Mouse (Mus musculus) left cerebral cortex, adult 2 months (tissue): ENCODE data around the gene Bcl11a. TPM values are rescaled to one million over a fixed set of nuclear protein-coding genes. Genes with fewer than 3 reads are reported as not detected.

Experiments used
- DNase-seq, 2 experiments: peaks; one replicate each; pipeline ENCODE4 v3.0.0; 2021 to 2022; ENCODE audit warnings: low spot score in 2 of 2, mixed read lengths in 1 of 2; ENCODE audit errors: extremely low spot score in 1 of 2
- H3K27ac ChIP-seq: fragments of 200-600 bp; 2 replicates; pipeline ENCODE4 v1.8.1; 2022
- H3K4me3 ChIP-seq: fragments of 200-600 bp; 2 replicates; pipeline ENCODE4 v1.8.1; 2022
- CTCF ChIP-seq: fragments of 200-600 bp; IDR thresholded peaks from 2 replicates; pipeline ENCODE4 v1.8.1; 2022; ENCODE audit warnings: antibody characterized with exemption, mild to moderate bottlenecking, moderate library complexity
- intact Hi-C: fragments of 180-260 bp; cut with DNase I; formaldehyde crosslinking; loops from one replicate; pipeline ENCODE4 v1.15.1; 2025
- total RNA-seq, 2 experiments: library from RNA; stranded (reverse); gene quantifications; 2 replicates each; pipeline ENCODE4 v1.2.3; 2021

The Bcl11a gene
- total RNA-seq, 2 experiments from 2014 or later = 101 to 103 TPM

DNA sequence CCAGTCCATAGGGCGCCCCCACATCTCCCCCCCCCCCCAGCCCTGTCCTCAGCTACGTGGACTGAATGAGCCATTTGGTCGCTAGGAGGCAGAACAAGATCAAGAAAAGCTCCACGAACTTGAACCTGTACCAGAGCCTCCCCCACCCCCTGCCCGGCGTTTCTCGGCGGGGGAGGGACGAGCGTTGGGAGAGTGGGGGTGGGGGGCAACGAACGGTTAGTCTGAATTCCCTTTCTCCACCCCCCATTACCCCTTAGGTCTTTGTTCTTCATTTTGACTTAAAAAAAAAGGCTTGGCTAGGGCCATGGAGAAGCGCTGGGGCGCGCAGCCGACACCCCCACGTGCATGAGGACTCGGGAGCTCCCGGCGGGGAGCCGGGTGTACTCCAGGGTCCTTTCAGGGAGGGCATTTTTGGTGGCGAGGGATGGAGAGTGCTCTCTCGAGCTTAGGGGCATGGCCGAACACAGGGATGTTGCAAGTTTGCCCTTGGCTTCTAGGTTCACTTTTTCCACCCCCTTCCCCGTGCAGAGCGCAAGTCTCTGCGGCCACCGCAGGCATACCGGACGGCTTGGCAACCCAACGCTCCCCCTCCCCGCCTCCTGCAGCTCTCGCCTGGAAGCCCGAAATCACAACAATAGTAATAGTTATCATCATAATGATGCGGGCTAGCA lies 3.3 kb downstream of the Bcl11a start:
- intact Hi-C loops = loop anchor here (2.0 to 10.0 kb wide), 6 partner anchors 61 to 1220 kb away; no protein-coding TSS in a partner anchor
- peak; percentile 47 for TF ChIP-seq CTCF
- peak overlapping the region; percentile 97 for H3K27ac ChIP-seq
- H3K4me3 ChIP-seq = peak overlapping the region; percentile 75
- peak in 1 of 2 experiments; percentile 63 for DNase-seq

GRCm38 (mm10) chr11:24081687-24082384 lies 4.0 kb downstream of the Bcl11a start:
- intact Hi-C loops = loop anchor here (2.0 to 10.0 kb wide), 6 partner anchors 60 to 1219 kb away; no protein-coding TSS in a partner anchor
- Histone ChIP-seq H3K4me3 (peak overlapping the region; percentile 75), H3K27ac (peak overlapping the region; percentile 97)
- TF ChIP-seq CTCF = no peak
- no peak for DNase-seq

- Histone ChIP-seq H3K27ac (peak overlapping the region; percentile 97), H3K4me3 (peak overlapping the region; percentile 75)
- no peak for TF ChIP-seq CTCF
- intact Hi-C loops = loop anchor here (5.0 to 10.0 kb wide), 5 partner anchors 60 to 675 kb away; no protein-coding TSS in a partner anchor
- DNase-seq = no peak
Measured at GRCm38 (mm10) chr11:24082385-24083075, 4.7 kb downstream of the Bcl11a start.

- intact Hi-C loops = loop anchor here (5.0 to 10.0 kb wide), 5 partner anchors 59 to 674 kb away; no protein-coding TSS in a partner anchor
- peak overlapping the region; percentile 75 for H3K4me3 ChIP-seq
- H3K27ac ChIP-seq = peak overlapping the region; percentile 97
- DNase-seq = no peak
- TF ChIP-seq CTCF = no peak
Measured at GRCm38 (mm10) chr11:24083076-24083405, 5.2 kb downstream of the Bcl11a start.

GRCm38 (mm10) chr11:24083423-24083822 lies 5.6 kb downstream of the Bcl11a start:
- DNase-seq = no peak
- intact Hi-C loops = loop anchor here (5.0 to 10.0 kb wide), 5 partner anchors 59 to 674 kb away; no protein-coding TSS in a partner anchor
- TF ChIP-seq CTCF = no peak
- Histone ChIP-seq H3K4me3 (peak overlapping the region; percentile 75), H3K27ac (peak overlapping the region; percentile 97)

DNA sequence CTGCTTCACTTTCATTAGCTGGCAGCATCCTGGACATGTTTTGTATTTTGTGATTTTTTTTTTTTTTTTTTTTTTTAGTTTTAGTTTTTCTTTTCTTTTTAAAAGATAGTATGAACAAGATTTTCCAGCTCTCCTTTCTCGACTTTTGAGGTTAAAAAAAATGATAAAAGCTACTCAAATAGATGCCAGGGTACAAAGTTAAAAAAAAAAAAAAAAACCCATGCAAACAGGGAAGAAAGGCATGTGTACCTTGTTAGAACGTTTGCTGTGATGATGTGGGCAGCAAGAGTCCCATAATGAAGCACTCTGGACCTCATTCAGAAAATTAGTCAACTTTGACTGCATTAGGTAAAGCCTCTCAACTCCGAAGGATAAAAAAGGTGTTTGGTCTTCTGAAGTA lies 6.2 kb downstream of the Bcl11a start:
- no peak for TF ChIP-seq CTCF
- no peak for DNase-seq
- Histone ChIP-seq H3K4me3 (peak overlapping the region; percentile 75), H3K27ac (peak overlapping the region; percentile 97)
- intact Hi-C loops = loop anchor here (5.0 to 10.0 kb wide), 5 partner anchors 58 to 673 kb away; no protein-coding TSS in a partner anchor

DNA sequence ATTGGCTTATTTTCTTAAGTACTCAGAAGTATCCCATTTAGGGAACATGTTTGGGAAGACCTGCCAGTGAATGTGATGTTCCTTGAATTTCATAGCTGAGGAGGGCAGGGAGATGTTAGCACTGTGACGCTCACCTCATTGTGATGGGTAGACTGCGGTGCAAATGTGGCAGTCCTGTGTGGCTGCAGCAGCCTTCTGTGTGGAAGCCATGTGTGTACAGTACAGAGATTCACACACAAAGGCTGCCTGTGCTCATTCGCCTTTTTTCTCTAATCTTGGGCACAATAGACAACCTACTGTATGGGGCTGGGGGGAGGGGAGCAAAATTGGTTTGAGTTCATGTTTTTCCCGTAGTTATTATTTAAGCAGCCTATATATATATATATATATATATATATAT lies 6.7 kb downstream of the Bcl11a start:
- intact Hi-C loops = loop anchor here (5.0 to 10.0 kb wide), 5 partner anchors 58 to 673 kb away; no protein-coding TSS in a partner anchor
- peak overlapping the region; percentile 29; the same call in 1 of the 2 replicates for H3K4me3 ChIP-seq
- no peak for TF ChIP-seq CTCF
- DNase-seq = no peak
- peak overlapping the region; percentile 97 for H3K27ac ChIP-seq

GRCm38 (mm10) chr11:24085986-24086385 lies 8.1 kb downstream of the Bcl11a start:
- intact Hi-C loops = loop anchor here (10.0 kb wide), 3 partner anchors 289 to 549 kb away; no protein-coding TSS in a partner anchor
- peak overlapping the region; percentile 83 for H3K27ac ChIP-seq
- peak overlapping the region; percentile 29 for H3K4me3 ChIP-seq
- no peak for DNase-seq
- TF ChIP-seq CTCF = no peak

DNA sequence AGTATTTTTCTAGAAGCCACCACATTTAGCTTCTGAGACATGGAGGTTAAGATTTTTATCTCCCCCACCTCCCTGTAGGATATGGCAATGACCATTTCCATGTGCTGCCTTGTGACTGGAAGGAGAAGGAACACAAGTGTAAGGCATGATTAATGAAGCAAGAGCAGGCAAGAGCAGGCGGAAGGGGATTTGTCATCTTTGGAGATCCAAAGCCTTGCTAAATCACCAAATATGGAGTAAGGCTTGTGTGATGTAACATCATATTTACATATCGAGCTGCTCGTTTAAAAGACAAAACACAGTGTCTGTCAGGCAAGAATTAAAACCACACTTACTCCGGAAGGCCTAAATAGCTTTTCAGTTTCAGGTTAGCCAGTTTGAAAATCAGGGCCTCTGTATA lies 9.2 kb downstream of the Bcl11a start:
- intact Hi-C loops = loop anchor here (10.0 kb wide), 3 partner anchors 288 to 548 kb away; no protein-coding TSS in a partner anchor
- TF ChIP-seq CTCF = no peak
- H3K4me3 ChIP-seq = peak overlapping the region; percentile 16; the same call in 1 of the 2 replicates
- peak overlapping the region; percentile 83 for H3K27ac ChIP-seq
- no peak for DNase-seq

- no peak overlapping the region for H3K4me3 ChIP-seq
- peak overlapping the region; percentile 87 for H3K27ac ChIP-seq
- DNase-seq = no peak
- intact Hi-C loops = no loop called here
- no peak for TF ChIP-seq CTCF
Measured at GRCm38 (mm10) chr11:24090443-24090842, 12.6 kb downstream of the Bcl11a start.

DNA sequence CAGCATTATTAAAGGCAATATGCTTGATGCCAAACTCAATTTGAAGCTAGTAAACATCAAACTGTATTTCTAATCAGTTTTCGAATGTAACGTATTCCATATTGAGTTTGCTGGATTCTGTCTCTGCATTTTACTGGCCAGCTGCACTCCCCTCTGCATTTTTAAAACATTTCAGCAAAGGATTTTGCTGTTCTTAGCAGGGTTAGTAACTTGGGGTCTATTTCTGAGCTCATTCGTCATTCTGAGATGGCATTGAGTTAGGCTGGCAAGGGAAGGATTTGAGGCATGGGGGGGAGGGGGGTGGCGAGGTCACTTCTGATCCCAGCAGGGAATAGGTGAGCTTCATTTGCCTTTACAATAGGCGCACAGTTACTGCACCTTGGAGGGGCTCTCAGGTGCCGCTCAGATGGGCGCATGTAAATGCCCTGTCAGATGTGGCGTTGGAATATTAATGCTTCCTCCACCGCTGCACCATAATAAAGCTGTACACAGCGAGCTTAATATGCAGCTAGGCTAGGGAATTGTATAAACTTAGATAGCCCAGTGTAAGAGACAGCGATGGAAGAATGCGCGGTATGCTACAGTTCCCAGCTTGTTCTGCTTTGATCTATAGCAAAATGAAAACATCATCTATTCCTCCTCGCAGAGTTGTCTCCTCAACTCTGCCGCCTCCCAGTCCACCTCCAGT lies 13.7 kb downstream of the Bcl11a start:
- DNase-seq = no peak
- intact Hi-C loops = no loop called here
- H3K27ac ChIP-seq = peak overlapping the region; percentile 87
- H3K4me3 ChIP-seq = peak overlapping the region; percentile 9
- no peak for TF ChIP-seq CTCF
